Mouse (Mus musculus) stomach, embryonic 16.5 days (tissue): ENCODE measurements around the gene Cmtr1. TPM values are rescaled to one million over a fixed set of nuclear protein-coding genes. Genes with fewer than 3 reads are reported as not detected.

ENCODE experiments used
- ATAC-seq: fragments of 200-750 bp; cut with Nextera tagmentation; 2 replicates; pipeline ENCODE4 v1.8.0; 2017; ENCODE audit warnings: moderate number of reproducible peaks, moderate TSS enrichment; ENCODE audit not compliant: insufficient read depth, low FRiP score
- H3K27ac ChIP-seq: fragments of 300-500 bp; sonication (generic); 2 replicates; pipeline ENCODE4 v1.5.1; 2014; ENCODE audit warnings: low read length
- H3K27me3 ChIP-seq: fragments of 300-500 bp; sonication (generic); 2 replicates; pipeline ENCODE4 v1.6.1; 2014; ENCODE audit warnings: low read length, control low read depth, mixed read lengths; ENCODE audit not compliant: control insufficient read depth, insufficient read depth
- H3K36me3 ChIP-seq: fragments of 300-500 bp; sonication (generic); 2 replicates; pipeline ENCODE4 v1.6.1; 2014; ENCODE audit warnings: low read length; ENCODE audit not compliant: control insufficient read depth, insufficient read depth
- H3K4me1 ChIP-seq: fragments of 300-500 bp; sonication (generic); 2 replicates; pipeline ENCODE4 v1.6.1; 2014; ENCODE audit warnings: low read length, control low read depth, mixed read lengths; ENCODE audit not compliant: control insufficient read depth, insufficient read depth
- H3K4me2 ChIP-seq: fragments of 300-500 bp; sonication (generic); 2 replicates; pipeline ENCODE4 v1.6.1; 2014; ENCODE audit warnings: low read depth, low read length, mixed read lengths
- H3K4me3 ChIP-seq: fragments of 300-500 bp; sonication (generic); replicated peaks from 2 replicates; pipeline ENCODE4 v1.5.1; 2014; ENCODE audit warnings: mild to moderate bottlenecking, low read length
- H3K9ac ChIP-seq: fragments of 300-500 bp; sonication (generic); 2 replicates; pipeline ENCODE4 v1.6.1; 2014; ENCODE audit warnings: low read length
- H3K9me3 ChIP-seq: fragments of 300-500 bp; sonication (generic); replicated peaks from 2 replicates; pipeline ENCODE4 v1.6.1; 2016; ENCODE audit warnings: low read length, control low read depth; ENCODE audit not compliant: control insufficient read depth
- WGBS: fragments of 180-500 bp; shearing (Covaris S2); extraction: QIAGEN DNeasy Blood & Tissue Kit; methylation state at CpG from one replicate; pipeline ENCODE4 v1.1.7; 2014; 5-methylcytosine and 5-hydroxymethylcytosine counted together
- polyA plus RNA-seq: library from polyadenylated mRNA; unstranded; fragments of >200 nt; fragmentation: Nextera tagmentation; extraction: Ambion mirVana; gene quantifications from 2 replicates; pipeline ENCODE4 v1.2.1, GENCODE M21; 2015

Cmtr1 gene
- polyA plus RNA-seq, 1 experiment from 2014 or later, result 102 TPM

DNA sequence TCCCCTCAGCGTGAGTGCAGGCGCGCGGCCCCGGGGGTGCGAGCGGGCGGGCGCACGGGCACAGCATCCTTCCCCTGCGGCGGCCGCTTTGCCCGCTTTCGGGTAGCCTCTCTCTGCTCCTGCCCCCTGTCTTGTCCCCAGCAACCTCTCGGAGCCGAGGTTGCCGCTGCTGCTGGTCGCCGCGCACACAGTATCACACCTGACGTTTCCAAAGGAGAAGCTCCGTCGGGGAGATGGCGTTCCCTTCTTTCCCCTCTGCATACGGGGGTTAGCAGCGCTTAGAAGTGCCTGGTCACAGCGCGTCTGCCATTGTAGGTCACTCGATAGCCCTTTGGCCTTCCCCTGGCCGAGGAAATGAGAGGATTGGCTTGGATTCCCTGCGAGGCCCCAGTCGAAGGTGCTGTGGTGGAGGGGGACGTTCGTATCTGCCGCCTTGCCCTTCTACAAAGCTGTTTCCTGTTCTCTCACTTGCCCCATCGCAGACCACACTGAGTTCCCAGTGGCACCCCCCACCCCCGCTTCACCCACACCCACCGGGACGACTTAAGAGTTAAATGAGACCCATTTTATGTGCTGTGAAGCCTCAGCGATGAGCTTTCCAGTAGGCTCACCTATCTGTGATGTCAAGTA, 482 bp downstream of the Cmtr1 start:
- H3K27ac ChIP-seq, result peak overlapping the region; percentile 88
- H3K9me3 ChIP-seq, result no peaks in the 10 kb centered on the region
- peaks cover 7% of the 10 kb centered on the region; the same call in 1 of the 2 replicates for H3K4me1 ChIP-seq
- peak overlapping the region; percentile 98 for H3K9ac ChIP-seq
- peak overlapping the region; percentile 72 for H3K4me2 ChIP-seq
- peak; percentile 16; the same call in 1 of the 2 replicates for ATAC-seq
- H3K4me3 ChIP-seq, result peak overlapping the region; percentile 92
- H3K36me3 ChIP-seq, result no peaks in the 10 kb centered on the region
- WGBS, result under 1% methylated on average over 29 of the region's 41 CpGs
- no peaks in the 10 kb centered on the region for H3K27me3 ChIP-seq

DNA sequence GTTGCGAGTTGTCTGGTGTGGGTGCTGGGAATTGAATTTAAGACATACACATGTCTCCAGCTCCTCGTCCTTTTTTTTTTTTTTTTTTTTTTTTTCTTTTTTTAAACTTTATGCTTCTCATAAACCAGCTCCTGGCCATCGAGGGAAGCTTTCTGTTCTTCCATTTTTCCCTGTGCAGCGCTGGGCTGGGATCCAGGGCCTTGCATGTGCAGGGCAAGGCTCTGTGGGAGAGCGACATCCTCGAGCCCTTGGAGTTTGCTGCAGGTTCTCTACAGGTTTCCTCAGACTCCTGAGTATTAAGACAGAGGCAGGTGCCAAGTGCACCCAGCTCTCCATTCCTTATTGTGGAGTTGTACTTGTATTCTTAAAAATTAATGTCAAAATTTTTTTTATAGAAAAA, 1.8 kb downstream of the Cmtr1 start:
- WGBS, result 88% methylated on average over 6 of the region's 6 CpGs
- Histone ChIP-seq H3K4me1 (peaks cover 7% of the 10 kb centered on the region; the same call in 1 of the 2 replicates), H3K27ac (no peak overlapping the region), H3K9ac (no peak overlapping the region), H3K4me2 (no peak overlapping the region), H3K4me3 (no peak overlapping the region), H3K27me3 (no peaks in the 10 kb centered on the region), H3K9me3 (no peaks in the 10 kb centered on the region), H3K36me3 (0 out of 2 replicates have a peak, but pooled peaks cover 6% of the 10 kb centered on the region)
- ATAC-seq, result no peak

DNA sequence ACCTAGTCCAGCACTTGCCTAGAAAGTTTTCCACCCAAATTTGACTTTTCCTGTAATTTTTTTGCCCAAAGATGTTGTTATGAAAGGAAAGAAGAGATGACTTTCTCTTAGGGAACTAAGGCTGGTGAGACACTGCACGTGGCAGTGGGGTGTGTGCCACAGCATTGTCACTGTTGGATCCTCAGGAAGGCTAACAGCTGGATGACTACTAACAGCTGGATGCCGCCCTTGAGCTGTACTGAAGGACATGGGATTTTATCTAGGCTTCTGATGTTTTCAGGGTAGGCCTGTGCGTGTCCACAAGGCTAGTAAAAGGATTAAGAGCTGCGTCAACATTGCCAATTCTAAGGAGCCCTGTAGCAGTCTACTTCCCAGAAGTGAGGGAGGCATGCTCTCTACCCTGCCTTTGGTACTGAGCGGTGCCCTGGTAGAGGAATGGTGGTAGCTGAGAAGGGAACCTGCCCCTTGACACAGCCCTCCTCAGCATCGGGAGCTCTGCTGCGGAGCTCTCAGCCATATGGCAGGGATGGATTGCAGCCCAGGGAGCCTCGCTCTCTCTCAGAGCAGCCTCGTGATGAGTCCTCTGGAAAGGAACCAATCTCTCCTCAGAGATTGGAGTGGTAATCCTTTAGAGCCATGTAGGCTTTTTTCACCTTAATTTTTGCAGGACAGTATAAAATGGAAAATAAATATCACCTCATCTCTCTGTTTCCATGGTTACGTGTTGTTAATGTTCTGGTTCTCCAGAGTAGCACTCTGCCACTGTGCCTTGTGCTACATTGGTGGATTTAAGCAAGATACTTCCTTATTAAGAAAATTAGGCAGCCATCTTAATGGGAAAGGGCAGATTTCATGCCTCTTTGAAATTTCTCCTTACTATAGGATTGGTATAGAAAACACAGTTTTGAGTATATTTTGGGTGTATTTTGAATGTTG, 7.9 kb downstream of the Cmtr1 start:
- ATAC-seq, result no peak
- H3K27ac ChIP-seq, result peak overlapping the region; percentile 26; the same call in 1 of the 2 replicates
- no peak overlapping the region for H3K4me3 ChIP-seq
- WGBS, result 76% methylated on average over 10 of the region's 10 CpGs
- H3K9me3 ChIP-seq, result no peaks in the 10 kb centered on the region
- no peaks in the 10 kb centered on the region for H3K27me3 ChIP-seq
- H3K9ac ChIP-seq, result no peak overlapping the region; the same call in 1 of the 2 replicates
- H3K36me3 ChIP-seq, result peaks cover 6% of the 10 kb centered on the region; the same call in 1 of the 2 replicates
- no peak overlapping the region for H3K4me2 ChIP-seq
- H3K4me1 ChIP-seq, result 0 out of 2 replicates have a peak, but pooled peaks cover 7% of the 10 kb centered on the region

GRCm38 (mm10) chr17:29669030-29669429, 8.6 kb downstream of the Cmtr1 start:
- H3K36me3 ChIP-seq, result peaks cover 9% of the 10 kb centered on the region; the same call in 1 of the 2 replicates
- H3K4me3 ChIP-seq, result no peak overlapping the region
- H3K27me3 ChIP-seq, result no peaks in the 10 kb centered on the region
- no peak overlapping the region for H3K9ac ChIP-seq
- no peaks in the 10 kb centered on the region for H3K9me3 ChIP-seq
- 88% methylated on average over 4 of the region's 4 CpGs for WGBS
- H3K27ac ChIP-seq, result no peak overlapping the region
- no peak for ATAC-seq
- no peak overlapping the region for H3K4me2 ChIP-seq
- 0 out of 2 replicates have a peak, but pooled peaks cover 7% of the 10 kb centered on the region for H3K4me1 ChIP-seq

DNA sequence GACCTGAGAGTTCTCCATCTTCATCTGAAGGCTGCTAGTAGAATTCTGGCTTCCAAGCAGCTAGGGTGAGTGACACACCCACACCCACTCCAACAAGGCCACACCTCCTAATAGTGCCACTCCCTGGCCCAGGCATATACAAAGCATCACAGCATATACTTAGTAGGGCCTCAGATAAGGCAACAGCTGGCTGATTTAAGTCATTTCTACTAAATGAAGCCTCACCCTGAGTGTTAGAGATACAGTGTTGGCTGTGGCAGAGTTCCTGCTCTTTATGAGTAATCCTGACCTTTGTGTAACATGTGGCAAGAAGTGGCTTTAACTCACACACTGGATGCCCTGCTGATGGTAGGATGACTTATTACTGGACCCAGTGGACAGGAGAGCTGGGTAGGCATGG, 9.5 kb downstream of the Cmtr1 start:
- ATAC-seq, result peak; percentile 40
- peaks cover 13% of the 10 kb centered on the region; the same call in 1 of the 2 replicates for H3K36me3 ChIP-seq
- H3K27ac ChIP-seq, result no peak overlapping the region
- no peak overlapping the region for H3K4me3 ChIP-seq
- H3K9me3 ChIP-seq, result no peaks in the 10 kb centered on the region
- H3K4me1 ChIP-seq, result 0 out of 2 replicates have a peak, but pooled peaks cover 7% of the 10 kb centered on the region
- no peak overlapping the region for H3K4me2 ChIP-seq
- H3K9ac ChIP-seq, result no peak overlapping the region
- H3K27me3 ChIP-seq, result no peaks in the 10 kb centered on the region

- H3K27ac ChIP-seq, result no peak overlapping the region
- no peaks in the 10 kb centered on the region for H3K27me3 ChIP-seq
- no peak overlapping the region for H3K4me3 ChIP-seq
- H3K9ac ChIP-seq, result no peak overlapping the region
- H3K9me3 ChIP-seq, result no peaks in the 10 kb centered on the region
- peaks cover 20% of the 10 kb centered on the region; the same call in 1 of the 2 replicates for H3K36me3 ChIP-seq
- no peak for ATAC-seq
- no peak overlapping the region for H3K4me2 ChIP-seq
- H3K4me1 ChIP-seq, result 0 out of 2 replicates have a peak, but pooled peaks cover 7% of the 10 kb centered on the region
- WGBS, result 69% methylated on average over 2 of the region's 2 CpGs
Observed at GRCm38 (mm10) chr17:29671021-29671420, 10.6 kb downstream of the Cmtr1 start.

DNA sequence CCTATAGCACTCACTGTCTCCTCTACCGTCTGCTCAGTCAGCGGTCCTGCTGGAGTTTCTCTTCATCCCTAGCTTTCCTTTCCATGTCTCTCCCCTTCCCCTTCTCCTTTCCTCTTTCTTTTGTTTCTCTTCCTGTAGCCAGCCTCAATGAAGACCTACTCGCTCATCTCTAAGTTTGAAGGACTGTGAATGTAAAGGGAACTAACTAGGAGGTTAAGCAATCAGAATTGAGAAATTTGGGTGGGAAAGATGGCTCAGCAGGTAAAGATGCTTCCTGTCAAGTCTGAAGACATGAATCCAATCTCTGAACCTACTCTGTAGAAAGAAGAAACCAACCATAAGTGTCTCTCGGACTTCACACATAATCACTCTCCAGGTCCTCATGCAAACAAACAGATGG, 12.9 kb downstream of the Cmtr1 start:
- H3K4me1 ChIP-seq, result 0 out of 2 replicates have a peak, but pooled peaks cover 3% of the 10 kb centered on the region
- WGBS, result 90% methylated on average over 4 of the region's 4 CpGs
- H3K27ac ChIP-seq, result no peak overlapping the region
- no peak overlapping the region for H3K9ac ChIP-seq
- no peak for ATAC-seq
- no peak overlapping the region for H3K4me2 ChIP-seq
- no peak overlapping the region for H3K4me3 ChIP-seq
- H3K27me3 ChIP-seq, result no peaks in the 10 kb centered on the region
- peaks cover 24% of the 10 kb centered on the region; the same call in 1 of the 2 replicates for H3K36me3 ChIP-seq
- H3K9me3 ChIP-seq, result no peaks in the 10 kb centered on the region

- H3K4me1 ChIP-seq, result peaks cover 20% of the 10 kb centered on the region
- 79% methylated on average over 8 of the region's 8 CpGs for WGBS
- no peak overlapping the region for H3K9ac ChIP-seq
- no peaks in the 10 kb centered on the region for H3K27me3 ChIP-seq
- peaks cover 28% of the 10 kb centered on the region; the same call in 1 of the 2 replicates for H3K36me3 ChIP-seq
- no peak overlapping the region for H3K4me3 ChIP-seq
- H3K4me2 ChIP-seq, result no peak overlapping the region
- ATAC-seq, result no peak
- H3K9me3 ChIP-seq, result no peaks in the 10 kb centered on the region
- H3K27ac ChIP-seq, result no peak overlapping the region
Observed at GRCm38 (mm10) chr17:29678526-29678925, 18.1 kb downstream of the Cmtr1 start.
